Mouse (Mus musculus) midbrain, embryonic 11.5 days (tissue): Measurements from ENCODE around the gene Kank2. TPM values are rescaled to one million over a fixed set of nuclear protein-coding genes. Genes with fewer than 3 reads are reported as not detected.

Source experiments
- ATAC-seq: fragments of 200-750 bp; cut with Nextera tagmentation; 2 replicates; pipeline ENCODE4 v1.8.0; 2017; ENCODE audit warnings: moderate TSS enrichment, moderate library complexity; ENCODE audit not compliant: low FRiP score
- DNase-seq: peaks from one replicate; pipeline ENCODE4 v3.0.0; 2015; ENCODE audit warnings: low spot score; ENCODE audit errors: missing footprints
- H3K27ac ChIP-seq: fragments of 300-500 bp; sonication (generic); 2 replicates; pipeline ENCODE4 v1.5.1; 2014; ENCODE audit warnings: low read depth, low read length
- H3K27me3 ChIP-seq: fragments of 300-500 bp; sonication (generic); 2 replicates; pipeline ENCODE4 v1.6.1; 2014; ENCODE audit warnings: mild to moderate bottlenecking, low read length, moderate library complexity, mixed read lengths; ENCODE audit not compliant: control insufficient read depth, insufficient read depth
- H3K36me3 ChIP-seq: fragments of 300-500 bp; sonication (generic); 2 replicates; pipeline ENCODE4 v1.6.1; 2014; ENCODE audit warnings: mild to moderate bottlenecking, low read length, moderate library complexity, mixed read lengths; ENCODE audit not compliant: control insufficient read depth, insufficient read depth
- H3K4me1 ChIP-seq: fragments of 300-500 bp; sonication (generic); 2 replicates; pipeline ENCODE4 v1.6.1; 2014; ENCODE audit warnings: low read length; ENCODE audit not compliant: control insufficient read depth, insufficient read depth
- H3K4me2 ChIP-seq: fragments of 300-500 bp; sonication (generic); 2 replicates; pipeline ENCODE4 v1.6.1; 2014; ENCODE audit warnings: mild to moderate bottlenecking, moderate library complexity
- H3K4me3 ChIP-seq: fragments of 300-500 bp; sonication (generic); 2 replicates; pipeline ENCODE4 v1.5.1; 2014; ENCODE audit warnings: low read depth, low read length
- H3K9ac ChIP-seq: fragments of 300-500 bp; sonication (generic); 2 replicates; pipeline ENCODE4 v1.6.1; 2014; ENCODE audit warnings: low read length
- H3K9me3 ChIP-seq: fragments of 300-500 bp; sonication (generic); 2 replicates; pipeline ENCODE4 v1.6.1; 2016; ENCODE audit warnings: low read length; ENCODE audit not compliant: control insufficient read depth
- WGBS: fragments of 180-500 bp; shearing (Covaris S2); extraction: QIAGEN DNeasy Blood & Tissue Kit; methylation state at CpG from one replicate; pipeline ENCODE4 v1.1.7; 2014; 5-methylcytosine and 5-hydroxymethylcytosine counted together
- polyA plus RNA-seq: library from polyadenylated mRNA; unstranded; fragments of >200 nt; fragmentation: Nextera tagmentation; extraction: Ambion mirVana; gene quantifications from 2 replicates; pipeline ENCODE4 v1.2.1, GENCODE M21; 2014

Kank2 gene
- polyA plus RNA-seq, 1 experiment from 2014 or later: 3.9 TPM

DNA sequence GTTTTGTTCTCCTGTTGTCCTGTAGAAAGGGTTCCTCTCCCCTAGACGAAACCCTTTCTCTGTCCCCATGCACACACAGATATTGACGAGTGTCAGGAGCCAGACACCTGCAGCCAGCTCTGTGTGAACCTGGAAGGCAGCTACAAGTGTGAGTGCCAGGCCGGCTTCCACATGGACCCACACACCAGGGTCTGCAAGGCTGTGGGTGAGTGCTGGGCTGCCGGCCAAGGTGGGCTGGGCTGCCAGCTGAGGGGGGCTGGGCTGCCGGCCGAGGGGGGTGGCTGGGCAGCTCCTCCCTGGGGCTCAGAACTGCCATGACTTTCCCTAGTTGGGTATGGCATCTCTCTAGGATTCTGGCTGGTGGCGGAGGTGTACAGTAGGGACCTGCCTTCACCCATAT lies 59.8 kb downstream of the Kank2 start:
- no peak for ATAC-seq
- no peak overlapping the region for H3K27ac ChIP-seq

DNA sequence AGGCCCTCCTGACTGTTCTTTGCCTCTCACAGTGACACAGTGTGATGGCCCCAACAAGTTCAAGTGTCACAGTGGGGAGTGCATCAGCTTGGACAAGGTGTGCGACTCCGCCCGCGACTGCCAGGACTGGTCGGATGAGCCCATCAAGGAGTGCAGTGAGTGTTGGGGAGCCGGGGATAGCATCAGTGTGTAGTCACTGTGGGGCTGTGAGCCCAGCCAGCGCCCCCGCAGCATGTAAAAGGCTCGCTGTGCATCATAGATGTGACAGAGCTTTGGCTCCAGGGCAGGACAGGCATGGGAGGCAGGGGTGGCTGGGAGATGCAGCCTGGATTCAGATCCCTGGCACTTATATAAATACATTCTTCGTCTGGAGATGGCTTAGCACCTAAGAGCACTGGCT lies 61.4 kb downstream of the Kank2 start:
- Histone ChIP-seq H3K9ac (no peak overlapping the region), H3K27ac (no peak overlapping the region), H3K27me3 (no peaks in the 10 kb centered on the region), H3K4me3 (no peak overlapping the region), H3K36me3 (peaks cover 81% of the 10 kb centered on the region), H3K4me1 (no peaks in the 10 kb centered on the region), H3K9me3 (no peaks in the 10 kb centered on the region), H3K4me2 (no peak overlapping the region)
- WGBS: 93% methylated on average over 10 of the region's 10 CpGs
- ATAC-seq (no peak), DNase-seq (no peak)

More for the DNA sequence above, 59.8 kb downstream of the Kank2 start:
- no peaks in the 10 kb centered on the region for H3K27me3 ChIP-seq
- H3K36me3 ChIP-seq: peaks cover 76% of the 10 kb centered on the region
- no peaks in the 10 kb centered on the region for H3K9me3 ChIP-seq
- no peak for DNase-seq
- no peak overlapping the region for H3K9ac ChIP-seq
- H3K4me3 ChIP-seq: no peak overlapping the region
- no peaks in the 10 kb centered on the region for H3K4me1 ChIP-seq
- WGBS: 96% methylated on average over 7 of the region's 7 CpGs
- no peak overlapping the region for H3K4me2 ChIP-seq

- Histone ChIP-seq H3K27ac (no peak overlapping the region), H3K4me1 (no peaks in the 10 kb centered on the region), H3K27me3 (no peaks in the 10 kb centered on the region), H3K36me3 (peaks cover 78% of the 10 kb centered on the region), H3K4me2 (no peak overlapping the region), H3K4me3 (no peak overlapping the region), H3K9me3 (no peaks in the 10 kb centered on the region), H3K9ac (no peak overlapping the region)
- DNase-seq (no peak), ATAC-seq (no peak)
- 90% methylated on average over 3 of the region's 3 CpGs for WGBS
These were observed 62.0 kb downstream of the Kank2 start for GRCm38 (mm10) chr9:21736580-21736979.

GRCm38 (mm10) chr9:21735126-21735525 lies 63.4 kb downstream of the Kank2 start:
- H3K36me3 ChIP-seq: peaks cover 77% of the 10 kb centered on the region
- no peaks in the 10 kb centered on the region for H3K27me3 ChIP-seq
- no peak overlapping the region for H3K4me2 ChIP-seq
- H3K9me3 ChIP-seq: no peaks in the 10 kb centered on the region
- ATAC-seq (no peak), DNase-seq (no peak)
- no peak overlapping the region for H3K27ac ChIP-seq
- 97% methylated on average over 14 of the region's 14 CpGs for WGBS
- H3K4me3 ChIP-seq: no peak overlapping the region
- no peak overlapping the region for H3K9ac ChIP-seq
- H3K4me1 ChIP-seq: no peaks in the 10 kb centered on the region

DNA sequence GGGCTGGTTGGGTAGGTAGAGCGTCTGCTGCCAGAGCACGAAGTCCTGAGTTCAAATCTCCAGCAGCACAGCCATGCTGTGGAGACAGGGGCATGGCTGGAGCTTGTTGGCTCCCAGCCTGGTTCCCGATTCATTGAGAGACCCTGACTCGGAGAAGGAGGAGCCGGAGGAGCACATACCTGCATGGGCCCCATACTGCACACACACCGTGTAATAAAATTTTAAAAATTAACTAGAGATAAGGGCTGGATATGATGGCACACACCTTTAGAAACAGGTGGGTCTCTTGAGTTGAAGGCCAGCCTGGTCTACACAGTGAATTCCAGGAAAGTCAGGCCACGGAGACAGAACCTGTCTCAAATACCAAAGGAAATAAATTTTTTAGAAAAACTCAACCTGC lies 64.6 kb downstream of the Kank2 start:
- H3K4me3 ChIP-seq: no peak overlapping the region
- peaks cover 68% of the 10 kb centered on the region for H3K36me3 ChIP-seq
- H3K9me3 ChIP-seq: no peaks in the 10 kb centered on the region
- H3K27ac ChIP-seq: no peak overlapping the region
- WGBS: 91% methylated on average over 7 of the region's 7 CpGs
- no peaks in the 10 kb centered on the region for H3K4me1 ChIP-seq
- ATAC-seq (no peak), DNase-seq (no peak)
- no peak overlapping the region for H3K9ac ChIP-seq
- H3K27me3 ChIP-seq: no peaks in the 10 kb centered on the region
- no peak overlapping the region for H3K4me2 ChIP-seq

- Histone ChIP-seq H3K9ac (no peak overlapping the region), H3K27ac (no peak overlapping the region), H3K4me1 (no peaks in the 10 kb centered on the region), H3K9me3 (no peaks in the 10 kb centered on the region), H3K27me3 (no peaks in the 10 kb centered on the region), H3K4me3 (no peak overlapping the region), H3K4me2 (no peak overlapping the region), H3K36me3 (peaks cover 63% of the 10 kb centered on the region)
- ATAC-seq: no peak
- 82% methylated on average over 17 of the region's 17 CpGs for WGBS
- DNase-seq: no peak
These were observed 65.1 kb downstream of the Kank2 start for GRCm38 (mm10) chr9:21733446-21733845.

GRCm38 (mm10) chr9:21732288-21732687 lies 66.3 kb downstream of the Kank2 start:
- WGBS: 96% methylated on average over 9 of the region's 9 CpGs
- Histone ChIP-seq H3K4me2 (no peak overlapping the region), H3K36me3 (peaks cover 55% of the 10 kb centered on the region), H3K9ac (no peak overlapping the region), H3K27me3 (no peaks in the 10 kb centered on the region), H3K4me3 (no peak overlapping the region), H3K27ac (no peak overlapping the region), H3K9me3 (no peaks in the 10 kb centered on the region), H3K4me1 (no peaks in the 10 kb centered on the region)
- no peak for DNase-seq
- ATAC-seq: no peak

- H3K36me3 ChIP-seq: peaks cover 36% of the 10 kb centered on the region
These were observed 69.3 kb downstream of the Kank2 start for GRCm38 (mm10) chr9:21729264-21729663.

GRCm38 (mm10) chr9:21728261-21728832 lies 70.2 kb downstream of the Kank2 start:
- ATAC-seq (no peak), DNase-seq (no peak)
- Histone ChIP-seq H3K9me3 (no peaks in the 10 kb centered on the region), H3K4me2 (no peak overlapping the region), H3K4me1 (peaks cover 17% of the 10 kb centered on the region), H3K27ac (no peak overlapping the region), H3K27me3 (no peaks in the 10 kb centered on the region), H3K9ac (no peak overlapping the region), H3K36me3 (peaks cover 27% of the 10 kb centered on the region), H3K4me3 (no peak overlapping the region)
- 92% methylated on average over 10 of the region's 10 CpGs for WGBS

More at GRCm38 (mm10) chr9:21729264-21729663, 69.3 kb downstream of the Kank2 start:
- no peak overlapping the region for H3K4me2 ChIP-seq
- ATAC-seq (no peak), DNase-seq (no peak)
- peaks cover 17% of the 10 kb centered on the region for H3K4me1 ChIP-seq
- no peak overlapping the region for H3K9ac ChIP-seq
- no peak overlapping the region for H3K4me3 ChIP-seq
- H3K27ac ChIP-seq: no peak overlapping the region
- WGBS: 91% methylated on average over 7 of the region's 7 CpGs
- no peaks in the 10 kb centered on the region for H3K27me3 ChIP-seq
- no peaks in the 10 kb centered on the region for H3K9me3 ChIP-seq
